Mouse (Mus musculus) megakaryocyte, embryonic 14.5 days (primary cell): ENCODE measurements around the gene Serpina1e.

ENCODE experiments used
- FLI1 ChIP-seq: IDR thresholded peaks from 2 replicates; pipeline ENCODE4 v1.6.1; 2012; ENCODE audit warnings: low read length, inconsistent platforms, mixed read lengths
- GATA1 ChIP-seq: IDR thresholded peaks from 3 replicates; pipeline ENCODE4 v1.6.1; 2012; ENCODE audit warnings: mixed read lengths, low read length, inconsistent platforms, borderline replicate concordance

GRCm38 (mm10) chr12:103981646-103982360 is 23.0 kb upstream of the Serpina1e start:
- TF ChIP-seq GATA1 (no peak), FLI1 (no peak)
